Mouse (Mus musculus) kidney, adult 9 months (tissue): Measurements from ENCODE around the gene Arl6.

Source experiments
- DNase-seq: peaks from one replicate; pipeline ENCODE4 v3.0.0; 2022

Arl6 gene

GRCm38 (mm10) chr16:59586911-59587310, 52.3 kb downstream of the Arl6 start:
- DNase-seq = no peak

GRCm38 (mm10) chr16:59586276-59586675, 52.9 kb downstream of the Arl6 start:
- DNase-seq = peak; percentile 43

GRCm38 (mm10) chr16:59585706-59586244, 53.4 kb downstream of the Arl6 start:
- no peak for DNase-seq

GRCm38 (mm10) chr16:59583515-59583914, 55.7 kb downstream of the Arl6 start:
- DNase-seq = no peak

- no peak for DNase-seq
These were observed 60.0 kb downstream of the Arl6 start for GRCm38 (mm10) chr16:59579237-59579636.

- no peak for DNase-seq
These were observed 65.2 kb downstream of the Arl6 start for GRCm38 (mm10) chr16:59573961-59574360.

GRCm38 (mm10) chr16:59572685-59573084, 66.5 kb downstream of the Arl6 start:
- no peak for DNase-seq

- DNase-seq = no peak
These were observed 68.4 kb downstream of the Arl6 start for GRCm38 (mm10) chr16:59570807-59571206.

- no peak for DNase-seq
These were observed 69.4 kb downstream of the Arl6 start for GRCm38 (mm10) chr16:59569837-59570236.

GRCm38 (mm10) chr16:59567721-59568381, 71.3 kb downstream of the Arl6 start:
- DNase-seq = peak; percentile 20

GRCm38 (mm10) chr16:59566437-59566836, 72.8 kb downstream of the Arl6 start:
- no peak for DNase-seq

- DNase-seq = no peak
These were observed 73.6 kb downstream of the Arl6 start for GRCm38 (mm10) chr16:59565631-59566030.

- DNase-seq = no peak
These were observed 75.2 kb downstream of the Arl6 start for GRCm38 (mm10) chr16:59564025-59564424.
